In the genomic region with DNA sequence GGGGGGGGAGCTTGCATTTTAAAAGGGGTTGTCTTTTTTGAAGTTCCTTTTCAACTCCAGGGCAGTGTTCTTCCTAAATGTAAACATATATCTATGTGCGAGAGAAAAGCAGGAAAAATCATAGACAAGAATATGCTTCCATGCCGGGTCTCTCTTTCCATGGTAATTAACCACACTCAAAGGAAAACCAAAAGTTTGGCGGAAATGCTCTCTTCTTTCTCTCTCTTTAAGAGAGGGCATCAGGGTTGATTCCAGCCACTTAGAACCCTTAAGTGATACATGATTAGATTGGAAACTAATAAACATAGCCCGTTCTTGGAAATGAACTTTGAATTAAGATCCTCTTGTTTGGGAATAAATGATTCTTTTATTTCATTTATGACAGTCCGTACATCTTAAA, we compare ENCODE assay signal across 8 mouse cellular contexts.
DNase-seq lines count a peak whose midpoint lies in the region; ATAC-seq lines count a peak whose summit lies in the region.

No protein-coding gene starts in this region.

- H3K9me3 ChIP-seq in heart, embryonic 11.5 days (replicated peaks; ENCODE audit: control insufficient read depth, low read length): no peaks in the 10 kb centered on the region
- no peaks in the 10 kb centered on the region for H3K9me3 ChIP-seq in hindbrain, embryonic 10.5 days
- H3K9me3 ChIP-seq in liver, embryonic 15.5 days (replicated peaks): no peaks in the 10 kb centered on the region

- peaks cover 39% of the 10 kb centered on the region for H3K4me1 ChIP-seq in heart, embryonic 11.5 days (ENCODE audit: control insufficient read depth, insufficient read depth, low read length)
- H3K4me1 ChIP-seq in hindbrain, embryonic 10.5 days (replicated peaks): peaks cover 57% of the 10 kb centered on the region
- peaks cover 4% of the 10 kb centered on the region; the same call in 1 of the 2 replicates for H3K4me1 ChIP-seq in liver, embryonic 15.5 days (replicated peaks)

- H3K27ac ChIP-seq in heart, embryonic 11.5 days (ENCODE audit: low read depth, low read length): peak overlapping the region; percentile 95
- H3K27ac ChIP-seq in hindbrain, embryonic 10.5 days: no peak overlapping the region
- no peak overlapping the region for H3K27ac ChIP-seq in liver, embryonic 15.5 days (replicated peaks)

- ATAC-seq in heart, embryonic 11.5 days (replicated peaks; ENCODE audit: insufficient number of reproducible peaks, low FRiP score, low TSS enrichment): no peak
- no peak for ATAC-seq in liver, embryonic 15.5 days (ENCODE audit: insufficient read depth)

- no peaks in the 10 kb centered on the region for H3K27me3 ChIP-seq in heart, embryonic 11.5 days (ENCODE audit: control insufficient read depth, insufficient read depth, low read length)
- peaks cover 41% of the 10 kb centered on the region for H3K27me3 ChIP-seq in hindbrain, embryonic 10.5 days (ENCODE audit: insufficient read depth, poor library complexity, severe bottlenecking)
- H3K27me3 ChIP-seq in liver, embryonic 15.5 days: peaks cover 42% of the 10 kb centered on the region

- H3K9ac ChIP-seq in heart, embryonic 11.5 days (ENCODE audit: low read depth, low read length): no peak overlapping the region; the same call in 1 of the 2 replicates
- H3K9ac ChIP-seq in liver, embryonic 15.5 days: no peak overlapping the region

- no peak for DNase-seq in heart, postnatal 25 days (ENCODE audit: low spot score)
- peak; percentile 19 for DNase-seq in MN1 (ENCODE audit: low spot score)
- no peak for DNase-seq in hindbrain, embryonic 10.5 days (ENCODE audit: low spot score)
- no peak for DNase-seq in retina, postnatal 1 day
- DNase-seq in adrenal gland, adult 8-10 months: no peak
- DNase-seq in left cerebral cortex, adult 18-20 months (ENCODE audit: low spot score in 2 of 2): no peak

- peak overlapping the region; percentile 59 for H3K4me3 ChIP-seq in heart, embryonic 11.5 days (ENCODE audit: low read depth, low read length)
- peak overlapping the region; percentile 85; the same call in 1 of the 2 replicates for H3K4me3 ChIP-seq in hindbrain, embryonic 10.5 days
- no peak overlapping the region for H3K4me3 ChIP-seq in liver, embryonic 15.5 days (replicated peaks)

- intact Hi-C loops in heart, postnatal 25 days (cut with DNase I): loop anchor here (5.0 to 10.0 kb wide), 4 partner anchors 248 to 606 kb away; no protein-coding TSS in a partner anchor

- no peaks in the 10 kb centered on the region for H3K36me3 ChIP-seq in heart, embryonic 11.5 days (ENCODE audit: control insufficient read depth, insufficient read depth, low read length)
- no peaks in the 10 kb centered on the region for H3K36me3 ChIP-seq in hindbrain, embryonic 10.5 days
- no peaks in the 10 kb centered on the region for H3K36me3 ChIP-seq in liver, embryonic 15.5 days (replicated peaks)

- peak overlapping the region; percentile 62 for H3K4me2 ChIP-seq in heart, embryonic 11.5 days
- H3K4me2 ChIP-seq in liver, embryonic 15.5 days: 0 out of 2 replicates have a peak overlapping the region, but pooled peaks have one; percentile 65

- WGBS in heart, embryonic 11.5 days (ENCODE audit: insufficient replicate concordance): 26% methylated on average over 5 of the region's 5 CpGs
- 24% methylated on average over 5 of the region's 5 CpGs for WGBS in hindbrain, embryonic 10.5 days
- WGBS in liver, embryonic 15.5 days (ENCODE audit: insufficient replicate concordance): 23% methylated on average over 5 of the region's 5 CpGs
